Comparison of ENCODE assay signal across 8 mouse cellular contexts in the genomic region with DNA sequence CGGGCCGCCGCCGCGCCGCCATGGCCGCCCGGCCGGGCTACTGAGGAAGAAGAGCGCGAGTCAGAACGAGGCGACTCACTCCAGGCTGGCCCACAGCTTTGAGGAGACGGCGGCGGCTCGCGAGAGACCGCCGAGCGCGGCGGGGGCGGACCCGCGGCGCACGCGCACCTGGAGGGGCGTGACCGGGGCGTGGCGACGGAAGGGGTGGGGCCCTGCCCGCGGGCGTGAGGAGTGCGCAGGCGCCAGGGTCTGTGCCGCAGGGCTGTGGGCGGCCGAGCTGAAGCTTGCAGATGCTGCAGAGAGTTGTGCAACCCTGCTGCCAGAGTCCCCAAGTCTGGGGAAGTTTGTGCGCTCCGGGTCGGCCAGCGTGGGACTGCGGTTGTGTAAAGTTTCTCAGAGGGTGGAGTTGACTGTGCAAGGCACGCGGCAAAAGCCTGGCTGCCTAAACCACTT. TPM values are rescaled to one million over a fixed set of nuclear protein-coding genes. Genes with fewer than 3 reads are reported as not detected.
A peak's percentile ranks its signal among the peaks of the same experiment; 100 is the strongest.
DNase-seq lines count a peak whose midpoint lies in the region; ATAC-seq and TF ChIP-seq lines count a peak whose summit lies in the region.

A gene (minus strand): TSS at position 153 of the 453 bp plus-strand sequence.

- peak; percentile 76 for DNase-seq in ES-E14 (ENCODE audit: low read depth, low spot score)
- DNase-seq in cerebellum, adult 11-12 months = peak; percentile 93
- peak; percentile 92 for DNase-seq in heart, postnatal 25 days (ENCODE audit: low spot score)
- peak; percentile 96 to 97 for DNase-seq in layer of hippocampus, adult 2 months (ENCODE audit: low spot score in 2 of 2)
- peak; percentile 97 for DNase-seq in lung, embryonic 14.5 days
- DNase-seq in thymus, adult 2 months = peak; percentile 99

- ATAC-seq in forebrain, embryonic 15.5 days (replicated peaks) = peak; percentile 97
- peak; percentile 97 for ATAC-seq in lung, embryonic 14.5 days (ENCODE audit: insufficient read depth)

- H3K36me3 ChIP-seq in ES-E14 (ENCODE audit: control insufficient read depth, insufficient read depth, low read length, poor library complexity, severe bottlenecking) = no peaks in the 10 kb centered on the region
- H3K36me3 ChIP-seq in forebrain, embryonic 15.5 days = no peaks in the 10 kb centered on the region
- H3K36me3 ChIP-seq in lung, embryonic 14.5 days (ENCODE audit: insufficient read depth) = no peaks in the 10 kb centered on the region
- no peaks in the 10 kb centered on the region for H3K36me3 ChIP-seq in thymus, adult 2 months (ENCODE audit: control insufficient read depth, insufficient read depth, low read length)

- H3K4me3 ChIP-seq in ES-E14 (ENCODE audit: insufficient read depth in 1 of 2, low read depth in 1 of 2, low read length in 2 of 2, poor library complexity in 1 of 2, severe bottlenecking in 1 of 2) = peak within 1 kb of the TSS; percentile 91
- H3K4me3 ChIP-seq in forebrain, embryonic 15.5 days = peak within 1 kb of the TSS; percentile 100
- H3K4me3 ChIP-seq in layer of hippocampus, adult 2 months = peak within 1 kb of the TSS; percentile 89
- H3K4me3 ChIP-seq in lung, embryonic 14.5 days (ENCODE audit: low read depth, low read length) = peak within 1 kb of the TSS; percentile 91
- peak within 1 kb of the TSS; percentile 85 for H3K4me3 ChIP-seq in olfactory bulb, adult 2 months (ENCODE audit: insufficient read depth, low read depth, low read length)
- H3K4me3 ChIP-seq in thymus, adult 2 months (ENCODE audit: control insufficient read depth, insufficient read depth, low read length) = peak within 1 kb of the TSS; percentile 63

- peak within 1 kb of the TSS; percentile 94 for H3K9ac ChIP-seq in ES-E14 (ENCODE audit: insufficient read depth, low read depth, low read length, poor library complexity, severe bottlenecking)
- peak within 1 kb of the TSS; percentile 99 for H3K9ac ChIP-seq in forebrain, embryonic 15.5 days (replicated peaks)
- H3K9ac ChIP-seq in lung, embryonic 14.5 days = peak within 1 kb of the TSS; percentile 92

- peak within 1 kb of the TSS; percentile 70; the same call in 1 of the 2 replicates for H3K27ac ChIP-seq in ES-E14 (ENCODE audit: insufficient read depth, low read depth, low read length, poor library complexity, severe bottlenecking)
- peak within 1 kb of the TSS; percentile 99 for H3K27ac ChIP-seq in forebrain, embryonic 15.5 days (replicated peaks)
- H3K27ac ChIP-seq in layer of hippocampus, adult 2 months = peak within 1 kb of the TSS; percentile 98
- peak within 1 kb of the TSS; percentile 99 for H3K27ac ChIP-seq in lung, embryonic 14.5 days (ENCODE audit: low read depth)
- H3K27ac ChIP-seq in olfactory bulb, adult 2 months (ENCODE audit: insufficient read depth, low read depth, low read length) = peak within 1 kb of the TSS; percentile 86
- peak within 1 kb of the TSS; percentile 65 for H3K27ac ChIP-seq in thymus, adult 2 months (ENCODE audit: control insufficient read depth, insufficient read depth, low read length)

- no peak for TF ChIP-seq CTCF in layer of hippocampus, adult 2 months (conservative IDR thresholded peaks at IDR 0.05)
- TF ChIP-seq CTCF in lung, embryonic 14.5 days (IDR thresholded peaks at IDR 0.05; ENCODE audit: low read depth) = no peak
- no peak for TF ChIP-seq CTCF in olfactory bulb, adult 2 months (IDR thresholded peaks at IDR 0.05; ENCODE audit: insufficient read depth, low read depth, low read length)
- peak; percentile 61; the same call in 1 of the 2 replicates for TF ChIP-seq CTCF in thymus, adult 2 months (IDR thresholded peaks at IDR 0.05; ENCODE audit: borderline replicate concordance, control insufficient read depth, extremely low read depth, insufficient read depth, low read length, poor library complexity)

- peaks cover 0 to 5% of the 10 kb centered on the region in 2 experiments; a peak in 2 of 4 replicates for H3K4me1 ChIP-seq in ES-E14 (ENCODE audit: control insufficient read depth in 2 of 2, insufficient read depth in 2 of 2, low read length in 2 of 2, poor library complexity in 1 of 2)
- H3K4me1 ChIP-seq in forebrain, embryonic 15.5 days = peaks cover 28% of the 10 kb centered on the region
- H3K4me1 ChIP-seq in lung, embryonic 14.5 days (ENCODE audit: insufficient read depth) = peaks cover 10% of the 10 kb centered on the region; the same call in 1 of the 2 replicates
- peaks cover 4% of the 10 kb centered on the region; the same call in 1 of the 2 replicates for H3K4me1 ChIP-seq in olfactory bulb, adult 2 months (ENCODE audit: control insufficient read depth, insufficient read depth, low read length)
- peaks cover 3% of the 10 kb centered on the region; the same call in 1 of the 2 replicates for H3K4me1 ChIP-seq in thymus, adult 2 months (replicated peaks; ENCODE audit: control insufficient read depth, insufficient read depth, low read length)

- H3K27me3 ChIP-seq in forebrain, embryonic 15.5 days = no peaks in the 10 kb centered on the region
- no peaks in the 10 kb centered on the region for H3K27me3 ChIP-seq in lung, embryonic 14.5 days (ENCODE audit: insufficient read depth, low read length)
- no peaks in the 10 kb centered on the region for H3K27me3 ChIP-seq in thymus, adult 2 months (ENCODE audit: control insufficient read depth, insufficient read depth, low read length)

- in situ Hi-C loops in ES-E14 (cut with MboI; ENCODE audit: low sequenced_read_pairs in 2 of 2, unreplicated experiment in 2 of 2) = no loop called here

- under 1% methylated on average over 49 of the region's 49 CpGs for WGBS in forebrain, embryonic 15.5 days
- WGBS in lung, embryonic 14.5 days = 0% methylated on average over 40 of the region's 49 CpGs
- WGBS in olfactory bulb, adult 2 months = under 1% methylated on average over 49 of the region's 49 CpGs
- WGBS in thymus, adult 2 months = under 1% methylated on average over 49 of the region's 49 CpGs

- peak; percentile 96 for TF ChIP-seq POLR2A in olfactory bulb, adult 2 months (IDR thresholded peaks at IDR 0.05; ENCODE audit: insufficient read depth, low read depth, low read length)
- peak; percentile 94 for TF ChIP-seq POLR2A in thymus, adult 2 months (IDR thresholded peaks at IDR 0.05; ENCODE audit: control insufficient read depth, extremely low read depth, insufficient read depth, low read length, poor library complexity)

- no peaks in the 10 kb centered on the region for H3K9me3 ChIP-seq in ES-E14 (ENCODE audit: control insufficient read depth, insufficient read depth, low read depth, low read length)
- no peaks in the 10 kb centered on the region for H3K9me3 ChIP-seq in forebrain, embryonic 15.5 days
- H3K9me3 ChIP-seq in lung, embryonic 14.5 days (ENCODE audit: low read depth, low read length) = no peaks in the 10 kb centered on the region

- intact Hi-C loops in heart, postnatal 25 days (cut with DNase I) = loop anchor here (5.0 kb wide), 1 partner anchor 40 kb away; no protein-coding TSS in a partner anchor

- peak within 1 kb of the TSS; percentile 85 for H3K4me2 ChIP-seq in forebrain, embryonic 15.5 days (replicated peaks)
- peak within 1 kb of the TSS; percentile 92 for H3K4me2 ChIP-seq in lung, embryonic 14.5 days

TF ChIP-seq in ES-E14, 5 proteins besides CTCF, POLR2A, EP300 and RAD21:
- no peak for TF ChIP-seq ZNF384 (IDR thresholded peaks at IDR 0.05; ENCODE audit: low read depth, low read length)
- peak; percentile 39; the same call in 1 of the 2 replicates for TF ChIP-seq CHD2 (IDR thresholded peaks at IDR 0.05; ENCODE audit: low read depth, low read length)

RNA-seq across cellular contexts. Expression of the gene that starts here (rescaled TPM):
- 57.6 and 61.7 TPM in 2 replicates for total RNA-seq in ES-E14 (2012; rRNA removed)
- polyA plus RNA-seq in forebrain, embryonic 15.5 days (2015; fragmentation: Nextera tagmentation; extraction: Ambion mirVana) = 23.4 and 26.6 TPM in 2 replicates
- total RNA-seq in heart, postnatal 25 days (2021) = 1 to 10 TPM; 7.5 to 9.5 TPM
- total RNA-seq in layer of hippocampus, adult 2 months (2021) = 10 to 100 TPM; 35.4 to 36.3 TPM
- 32.8 and 33.3 TPM in 2 replicates for polyA plus RNA-seq in lung, embryonic 14.5 days (2014; fragmentation: Nextera tagmentation; extraction: Ambion mirVana)
- polyA plus RNA-seq in olfactory bulb, adult 2 months (2012; ENCODE audit: insufficient read depth, insufficient read length, low replicate concordance, missing spikeins) = not detected in 2 replicates
- 16.6 and 21.4 TPM in 2 replicates for polyA plus RNA-seq in thymus, adult 2 months (2012; rRNA removed)

Comparison
In these comparisons a context has a peak if more than half of its experiments do, and no peak if none do; other contexts are left out.
1. Peak in every context shown above with its lines: DNase-seq, ATAC-seq, H3K4me3 ChIP-seq and H3K27ac ChIP-seq.